Mouse (Mus musculus) MEL (cell line): ENCODE measurements around the gene B3gnt7.

ENCODE experiments used
- CHD2 ChIP-seq: IDR thresholded peaks from 2 replicates; pipeline ENCODE4 v1.6.1; 2011; ENCODE audit warnings: low read length, improper control_type of control experiment
- CTCF ChIP-seq, 3 experiments: IDR thresholded peaks in 2 of 3; conservative IDR thresholded peaks in 1 of 3; 2 replicates each; pipeline ENCODE4 v1.5.1; 2011 to 2012; ENCODE audit warnings: low read length in 3 of 3, low read depth in 2 of 3, mild to moderate bottlenecking in 2 of 3, improper control_type of control experiment in 1 of 3, inconsistent platforms in 1 of 3, mixed read lengths in 1 of 3, moderate library complexity in 1 of 3; ENCODE audit not compliant: control insufficient read depth in 1 of 3, insufficient read depth in 1 of 3, poor library complexity in 1 of 3, severe bottlenecking in 1 of 3
- ETS1 ChIP-seq: IDR thresholded peaks from 2 replicates; pipeline ENCODE4 v1.6.1; 2012; ENCODE audit warnings: low read depth, mild to moderate bottlenecking, inconsistent platforms, low read length, improper control_type of control experiment, moderate library complexity
- GATA1 ChIP-seq: IDR thresholded peaks from 2 replicates; pipeline ENCODE4 v1.6.1; 2011; ENCODE audit warnings: low read depth, low read length, improper control_type of control experiment
- JUND ChIP-seq: IDR thresholded peaks from 2 replicates; pipeline ENCODE4 v1.6.1; 2011; ENCODE audit warnings: low read depth, mild to moderate bottlenecking, improper control_type of control experiment, low read length
- KAT2A ChIP-seq: conservative IDR thresholded peaks from 2 replicates; pipeline ENCODE4 v1.6.1; 2012; ENCODE audit warnings: low read depth, low read length, improper control_type of control experiment, inconsistent platforms
- MEF2A ChIP-seq: IDR thresholded peaks from 2 replicates; pipeline ENCODE4 v1.6.1; 2014; ENCODE audit warnings: low read depth, mild to moderate bottlenecking, inconsistent platforms, low read length, improper control_type of control experiment; ENCODE audit not compliant: poor library complexity, insufficient replicate concordance, severe bottlenecking; ENCODE audit errors: extremely low read depth
- MXI1 ChIP-seq: IDR thresholded peaks from 2 replicates; pipeline ENCODE4 v1.6.1; 2011; ENCODE audit warnings: mild to moderate bottlenecking, low read depth, low read length, improper control_type of control experiment
- POLR2A ChIP-seq, 2 experiments: IDR thresholded peaks; 2 replicates each; pipeline ENCODE4 v1.6.1; 2011 to 2012; ENCODE audit warnings: low read length in 2 of 2, mild to moderate bottlenecking in 2 of 2, control low read depth in 1 of 2, improper control_type of control experiment in 1 of 2, low read depth in 1 of 2, moderate library complexity in 1 of 2; ENCODE audit not compliant: control insufficient read depth in 1 of 2, insufficient read depth in 1 of 2, poor library complexity in 1 of 2
- SIN3A ChIP-seq: IDR thresholded peaks from 2 replicates; pipeline ENCODE4 v1.6.1; 2012; ENCODE audit warnings: low read length, improper control_type of control experiment, inconsistent platforms
- TBP ChIP-seq: IDR thresholded peaks from 2 replicates; pipeline ENCODE4 v1.8.0; 2011; ENCODE audit warnings: low read depth, low read length, improper control_type of control experiment

- TF ChIP-seq MXI1 (no peak), CTCF (IDR thresholded peaks at IDR 0.05 in 2 of 3, conservative IDR thresholded peaks at IDR 0.05 in 1 of 3; ENCODE audit: control insufficient read depth in 1 of 3, insufficient read depth in 1 of 3, low read depth in 2 of 3, low read length in 3 of 3, poor library complexity in 1 of 3, severe bottlenecking in 1 of 3) (no peak), TBP (no peak), ETS1 (no peak), CHD2 (no peak), POLR2A (IDR thresholded peaks at IDR 0.05; ENCODE audit: control insufficient read depth in 1 of 2, insufficient read depth in 1 of 2, low read depth in 1 of 2, low read length in 2 of 2, poor library complexity in 1 of 2) (no peak), KAT2A (no peak), JUND (no peak), MEF2A (no peak), GATA1 (no peak), SIN3A (no peak)
These were observed 6.7 kb downstream of the B3gnt7 start for GRCm38 (mm10) chr1:86309270-86309833.
